Mouse (Mus musculus) A20 (cell line): Measurements from ENCODE around the gene Spcs3.

ENCODE experiments used
- DNase-seq: peaks from one replicate; pipeline ENCODE4 v3.0.0-alpha.2; 2011; ENCODE audit warnings: low read depth, low spot score

Spcs3 gene

DNA sequence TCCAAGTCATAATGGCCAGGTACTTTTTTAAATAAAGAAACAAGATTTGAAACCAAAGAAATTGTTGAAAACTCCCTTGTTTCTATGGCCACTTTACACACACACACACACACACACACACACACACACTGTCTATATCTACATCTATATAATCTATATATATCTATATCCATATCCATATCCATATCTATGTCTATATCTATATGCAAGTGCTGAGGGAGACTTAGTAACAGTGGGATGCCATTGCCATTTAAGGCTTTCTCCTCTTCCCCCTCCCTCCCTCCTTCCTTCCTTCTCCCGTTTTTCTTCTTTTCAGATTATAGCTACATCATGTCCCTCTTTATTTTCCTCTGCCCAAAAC is 21.7 kb downstream of the Spcs3 start:
- DNase-seq: no peak

DNA sequence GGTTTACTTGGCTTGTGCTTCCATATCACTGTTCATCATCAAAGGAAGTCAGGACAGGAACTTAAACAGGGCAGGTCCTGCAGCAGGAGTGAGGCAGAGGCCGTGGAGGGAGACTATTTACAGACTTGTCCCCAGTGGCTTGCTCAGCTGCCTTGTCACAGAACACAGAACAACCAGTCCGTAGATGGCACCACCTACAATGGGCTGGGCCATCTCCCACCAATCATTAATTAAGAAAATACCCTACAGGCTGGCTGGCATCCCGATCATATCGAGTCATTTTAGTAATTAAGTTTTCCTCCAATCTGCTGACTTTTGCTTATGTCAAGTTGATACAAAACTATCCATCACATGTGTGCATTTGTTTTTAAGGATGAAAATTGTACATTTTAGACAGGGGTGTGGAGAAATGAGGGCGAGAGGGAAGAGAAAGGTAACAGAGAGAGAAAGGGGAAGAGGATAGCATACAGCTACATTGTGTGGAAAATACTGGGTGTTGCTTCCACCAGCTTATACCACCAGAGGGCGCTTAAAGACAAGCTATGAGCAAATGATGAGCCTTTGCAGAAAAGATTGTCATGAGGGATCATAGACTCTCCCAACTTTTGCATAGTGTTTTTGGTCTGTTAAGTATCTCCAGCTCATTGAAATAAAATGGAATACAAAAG is 22.2 kb downstream of the Spcs3 start:
- peak; percentile 76 for DNase-seq

DNA sequence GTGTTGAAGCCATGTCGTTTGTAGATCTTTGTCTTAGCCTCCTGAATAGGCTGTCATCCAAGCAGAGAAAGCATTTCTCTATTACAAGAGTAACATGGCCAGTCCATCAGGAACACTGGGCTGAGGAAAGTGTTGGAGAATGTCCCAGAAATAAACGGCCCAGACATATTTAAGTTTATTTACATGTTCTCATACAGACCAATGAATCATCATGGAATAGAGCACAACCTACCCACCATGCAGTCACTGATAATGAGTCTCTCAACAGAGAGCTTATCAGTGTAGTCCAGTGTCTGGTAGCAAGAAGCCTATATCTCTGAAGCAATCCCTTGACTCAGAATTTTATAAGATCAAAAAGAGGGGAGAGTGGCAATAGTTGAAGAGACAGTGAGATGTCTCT is 24.7 kb downstream of the Spcs3 start:
- DNase-seq: no peak

GRCm38 (mm10) chr8:54503104-54503503 is 26.7 kb downstream of the Spcs3 start:
- no peak for DNase-seq

- no peak for DNase-seq
These were observed 35.9 kb downstream of the Spcs3 start for GRCm38 (mm10) chr8:54493915-54494314.

GRCm38 (mm10) chr8:54493110-54493509 is 36.7 kb downstream of the Spcs3 start:
- DNase-seq: peak; percentile 66

DNA sequence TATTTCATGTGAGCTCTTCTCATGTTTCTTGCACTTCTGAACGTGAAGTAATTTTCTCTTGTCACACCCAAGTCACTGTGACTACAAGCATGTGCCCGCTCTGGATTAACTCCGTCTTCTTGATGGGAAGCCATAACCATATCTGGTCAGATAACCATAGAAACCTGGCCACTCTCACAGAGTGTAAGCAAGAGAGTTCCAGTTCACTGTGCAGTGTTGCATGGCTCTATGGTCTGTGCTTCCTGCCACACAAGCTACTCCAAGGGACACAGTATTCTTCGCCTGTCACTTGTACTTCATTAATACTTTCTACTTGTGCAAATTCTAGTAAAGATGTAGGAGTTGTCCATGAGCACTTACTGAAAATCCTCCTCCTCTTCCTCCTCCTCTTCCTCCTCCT is 37.9 kb downstream of the Spcs3 start:
- no peak for DNase-seq

GRCm38 (mm10) chr8:54491057-54491690 is 38.6 kb downstream of the Spcs3 start:
- DNase-seq: peak; percentile 62

GRCm38 (mm10) chr8:54488437-54488836 is 41.4 kb downstream of the Spcs3 start:
- DNase-seq: no peak

DNA sequence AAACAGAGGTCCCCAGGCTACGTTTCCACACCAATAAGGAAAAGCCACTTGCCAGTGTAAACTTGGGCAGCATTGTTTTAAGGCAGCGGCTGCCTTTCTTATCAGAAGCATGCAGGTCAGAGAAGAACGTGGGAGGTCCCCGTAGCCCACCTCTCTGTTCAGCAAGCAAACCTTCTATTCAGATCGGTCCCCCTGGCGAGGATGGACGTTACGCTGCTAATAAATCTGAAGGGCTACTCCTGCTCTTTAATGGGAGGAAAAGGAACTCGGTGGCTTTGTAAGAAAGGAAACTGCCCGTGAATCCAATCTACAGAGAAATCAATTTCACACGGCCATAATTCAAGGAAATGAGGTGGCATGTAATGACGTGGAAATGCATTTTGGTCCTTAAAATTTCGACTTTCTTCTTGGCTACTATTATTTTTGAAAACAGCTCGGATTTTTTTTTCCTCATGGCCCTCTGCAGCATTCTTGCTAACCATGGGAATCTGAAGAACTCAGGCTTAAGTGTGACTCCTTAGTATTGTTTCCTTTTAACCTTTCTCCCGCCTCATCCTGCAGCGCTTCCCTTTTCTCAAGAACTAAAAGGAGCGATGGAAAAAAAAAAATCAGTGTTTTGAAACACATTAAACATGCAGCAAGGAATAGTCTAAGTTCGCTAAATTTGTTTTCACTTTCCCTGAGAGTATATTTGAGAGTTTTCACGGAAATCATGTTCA is 43.1 kb downstream of the Spcs3 start:
- DNase-seq: no peak
